Mouse (Mus musculus) megakaryocyte, embryonic 14.5 days (primary cell): ENCODE measurements at regions not wholly inside any gene's neighbourhood (a gene's known extent, or its start where the extent isn't known, plus 50 kb on each side); places are given as distances from the start of the nearest gene placed in this dataset.

ENCODE experiments used
- FLI1 ChIP-seq: IDR thresholded peaks from 2 replicates; pipeline ENCODE4 v1.6.1; 2012; ENCODE audit warnings: low read length, inconsistent platforms, mixed read lengths
- GATA1 ChIP-seq: IDR thresholded peaks from 3 replicates; pipeline ENCODE4 v1.6.1; 2012; ENCODE audit warnings: mixed read lengths, low read length, inconsistent platforms, borderline replicate concordance

GRCm38 (mm10) chr6:107788224-107788893, 258.8 kb downstream of the Lrrn1 start:
- no peak for TF ChIP-seq GATA1
- TF ChIP-seq FLI1, result no peak
